Mouse (Mus musculus) bone marrow macrophage, adult 2 months (primary cell): ENCODE results near the gene Pprc1.

ENCODE experiments used
- CTCF ChIP-seq: IDR thresholded peaks from 2 replicates; pipeline ENCODE4 v1.5.1; 2012; ENCODE audit warnings: low read depth, mild to moderate bottlenecking, low read length, moderate library complexity
- POLR2A ChIP-seq: IDR thresholded peaks from 2 replicates; pipeline ENCODE4 v1.6.1; 2012; ENCODE audit warnings: mild to moderate bottlenecking, low read depth, low read length, borderline replicate concordance

DNA sequence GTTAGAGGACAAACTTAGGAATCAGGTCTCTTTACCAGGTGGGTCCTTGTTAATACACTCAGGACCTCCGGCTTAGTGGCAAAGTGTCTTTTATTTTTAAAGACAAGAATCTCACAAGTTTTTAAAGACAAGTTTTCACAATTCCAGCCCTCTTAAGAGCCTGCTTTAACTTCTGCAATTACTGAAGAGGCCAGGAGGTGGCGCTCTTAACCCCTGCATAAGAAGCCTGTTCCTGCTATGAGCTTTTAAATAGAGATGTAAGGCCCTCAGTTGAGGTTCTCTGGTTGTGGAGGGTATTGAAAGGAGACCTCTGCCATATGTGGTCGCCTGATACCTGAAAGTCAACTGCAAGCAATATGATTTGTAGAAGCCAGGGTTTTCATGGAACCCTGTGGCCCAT, 41.7 kb downstream of the Pprc1 start:
- TF ChIP-seq CTCF = no peak
- TF ChIP-seq POLR2A = no peak
